Mouse (Mus musculus) spleen, postnatal 36 days (tissue): ENCODE results near the gene Ttc17.
"Not testable (repeated sequence)": the region's sequence is repeated elsewhere in the genome, so short reads cannot be mapped to it uniquely, and the experiment has no call there.

Experiments used
- DNase-seq, 2 experiments: peaks; one replicate each; pipeline ENCODE4 v3.0.0; 2022; ENCODE audit warnings: low spot score in 2 of 2, mixed read lengths in 1 of 2

The Ttc17 gene

GRCm38 (mm10) chr2:94406083-94406957 lies at the start of gene Ttc17:
TSS of gene Ttc17 (minus strand) at chr2:94406689.
- peak; percentile 88 to 90 for DNase-seq

- no peak for DNase-seq
Measured at GRCm38 (mm10) chr2:94449643-94450042, 43.2 kb upstream of the Ttc17 start.

DNA sequence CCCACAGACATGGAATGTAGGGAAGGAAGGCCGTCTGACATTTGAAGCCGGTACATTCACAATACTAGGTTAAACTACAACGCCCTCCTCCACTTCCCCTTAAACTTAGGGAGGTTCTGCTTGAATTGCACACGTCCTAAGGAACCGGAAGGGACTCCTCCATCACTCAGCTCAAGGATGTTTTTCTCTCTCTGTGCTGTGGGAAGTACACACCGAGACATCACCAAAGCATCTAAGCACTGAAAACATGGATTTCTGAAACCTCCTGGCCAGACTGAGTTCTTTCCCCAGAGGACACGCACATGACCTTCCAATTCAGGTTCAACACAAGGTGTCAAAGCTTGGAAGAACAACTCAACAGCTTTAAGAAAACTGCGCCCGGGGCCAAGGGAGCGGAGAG lies 30.5 kb upstream of the Ttc17 start:
- DNase-seq: no peak

DNA sequence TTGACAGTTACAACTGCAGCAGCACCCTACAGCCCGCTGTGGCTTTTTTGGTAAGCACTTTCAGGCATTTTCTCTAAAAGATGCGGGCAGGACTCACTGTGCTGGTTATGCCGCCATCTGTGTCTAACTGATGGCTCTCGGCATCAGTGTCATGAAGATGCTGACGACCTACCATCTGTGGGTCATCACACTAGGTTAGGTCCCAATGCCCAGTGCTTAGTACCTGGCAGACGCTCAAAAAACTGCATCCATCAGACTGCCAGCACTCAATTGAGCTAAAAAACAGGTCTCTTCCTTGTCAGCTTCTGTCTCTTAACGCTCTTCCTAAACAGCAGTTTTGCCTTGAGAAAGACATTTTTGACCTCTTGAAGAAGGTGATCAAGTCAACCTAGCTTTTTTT lies 29.0 kb upstream of the Ttc17 start:
- no peak for DNase-seq

DNA sequence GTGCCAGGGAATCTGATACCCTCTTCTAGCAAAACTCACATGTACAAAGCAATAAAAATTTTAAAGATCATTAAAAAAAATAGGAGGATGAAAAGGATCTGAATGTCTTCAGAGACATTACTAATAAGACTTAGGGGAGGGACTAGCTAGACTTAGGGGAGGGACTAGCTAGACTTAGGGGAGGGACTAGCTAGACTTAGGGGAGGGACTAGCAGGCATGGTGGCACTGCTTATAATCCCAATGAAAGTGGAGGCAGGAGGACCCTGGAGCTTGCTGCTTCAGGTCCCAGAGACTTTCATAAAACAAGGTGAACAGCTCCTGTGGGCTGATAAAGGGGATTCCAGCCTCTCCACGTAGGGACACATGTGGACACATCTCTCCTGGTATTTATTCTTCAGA lies 28.3 kb upstream of the Ttc17 start:
- DNase-seq: no peak

GRCm38 (mm10) chr2:94432214-94432613 lies 25.7 kb upstream of the Ttc17 start:
- no peak for DNase-seq

- DNase-seq: no peak
Measured at GRCm38 (mm10) chr2:94428456-94428855, 22.0 kb upstream of the Ttc17 start.

GRCm38 (mm10) chr2:94407441-94407840 lies 952 bp upstream of the Ttc17 start:
- DNase-seq: no peak

DNA sequence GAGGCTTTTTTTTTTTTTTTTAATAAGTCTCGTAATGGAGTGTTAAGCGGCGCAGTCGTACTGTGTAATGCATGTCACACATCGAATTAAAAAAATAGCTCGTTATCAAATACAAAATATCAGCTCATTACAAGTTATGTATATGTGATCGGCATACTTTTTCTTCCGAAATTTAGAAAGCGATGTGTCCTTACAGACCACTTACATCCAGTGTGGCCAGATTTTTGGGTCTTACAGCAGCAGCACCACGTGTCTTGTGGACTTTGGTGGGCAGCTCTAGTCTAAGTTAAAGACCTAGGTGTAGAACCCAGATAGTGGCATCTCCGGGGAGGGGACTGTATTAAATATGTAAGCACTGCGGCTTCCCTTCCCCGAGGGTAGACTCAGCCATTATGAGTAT lies 532 bp upstream of the Ttc17 start:
- DNase-seq: peak; percentile 11 to 27

DNA sequence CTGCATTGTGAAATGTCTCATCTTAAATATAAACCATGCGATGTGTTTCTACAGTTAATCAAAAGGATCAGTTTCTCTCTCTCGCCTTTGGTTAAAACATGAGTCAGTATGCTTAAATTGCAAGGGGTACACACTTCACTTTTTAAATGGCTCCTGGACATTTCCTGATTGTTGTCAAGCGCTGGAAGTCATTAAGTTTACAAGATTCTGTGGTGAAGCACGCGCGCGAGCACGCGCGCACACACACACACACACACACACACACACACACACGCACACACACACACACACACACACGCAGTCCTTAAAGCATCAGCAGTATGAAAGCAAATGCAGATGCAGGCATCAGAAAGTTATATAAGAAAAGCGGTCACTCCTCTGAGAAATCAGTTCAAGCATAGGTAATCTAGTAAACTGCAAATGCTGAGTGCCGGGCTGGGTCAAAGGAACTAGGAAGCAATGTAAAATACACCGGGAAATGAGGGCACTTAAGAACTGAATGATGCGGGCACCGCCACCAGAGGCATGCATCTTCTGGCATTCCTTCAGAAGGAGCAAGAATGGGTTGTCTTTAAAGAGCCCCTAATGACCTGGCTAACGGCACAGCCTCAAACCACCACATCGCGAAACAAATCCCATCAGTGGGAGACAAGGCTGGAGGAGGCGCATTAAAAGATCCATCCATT lies 949 bp downstream of the Ttc17 start:
- DNase-seq: peak in 1 of 2 experiments; percentile 25

GRCm38 (mm10) chr2:94404512-94405240 lies 1.8 kb downstream of the Ttc17 start:
- DNase-seq: no peak

DNA sequence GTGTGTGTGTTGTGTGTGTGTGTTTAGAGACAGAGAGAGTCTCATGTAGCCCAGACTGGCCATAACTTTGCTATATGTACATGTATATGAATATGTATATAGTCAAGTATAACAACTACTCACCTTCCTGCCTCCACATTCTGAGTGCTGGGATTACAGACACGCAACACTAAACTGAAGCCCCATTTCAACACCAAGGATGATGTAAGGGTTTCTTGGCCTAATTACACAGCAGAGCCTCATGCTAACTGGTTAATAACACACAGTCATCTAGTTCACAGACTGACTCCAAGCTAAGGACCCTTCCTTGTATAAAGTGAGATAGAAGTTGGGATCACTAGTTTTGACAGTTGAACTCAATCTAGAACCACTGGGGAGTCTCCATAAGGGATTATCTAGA lies 3.9 kb downstream of the Ttc17 start:
- DNase-seq: no peak

GRCm38 (mm10) chr2:94402096-94402495 lies 4.4 kb downstream of the Ttc17 start:
- no peak for DNase-seq

DNA sequence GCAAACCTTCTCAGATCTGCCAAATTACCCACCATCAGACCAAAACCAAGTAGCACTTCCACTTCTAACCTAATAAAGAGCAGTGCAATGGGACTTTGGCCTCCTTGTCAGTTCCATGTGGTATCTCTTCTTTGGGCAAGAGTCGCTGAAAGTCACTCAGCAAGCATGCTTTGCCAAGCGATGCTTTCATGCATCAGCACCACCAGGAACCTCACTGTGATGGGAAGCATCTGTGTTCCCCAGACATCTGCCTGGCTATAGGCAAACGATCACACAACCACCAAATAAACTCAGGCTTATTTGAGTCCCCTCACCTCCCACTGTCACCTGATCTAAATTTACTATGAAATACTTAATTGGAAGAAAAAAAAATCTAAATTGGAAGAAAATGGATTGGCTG lies 5.5 kb downstream of the Ttc17 start:
- DNase-seq: no peak

GRCm38 (mm10) chr2:94398138-94398970 lies 8.1 kb downstream of the Ttc17 start:
- DNase-seq: no peak

- no peak for DNase-seq
Measured at GRCm38 (mm10) chr2:94397453-94397852, 9.0 kb downstream of the Ttc17 start.

- no peak for DNase-seq
Measured at GRCm38 (mm10) chr2:94396325-94396724, 10.2 kb downstream of the Ttc17 start.

DNA sequence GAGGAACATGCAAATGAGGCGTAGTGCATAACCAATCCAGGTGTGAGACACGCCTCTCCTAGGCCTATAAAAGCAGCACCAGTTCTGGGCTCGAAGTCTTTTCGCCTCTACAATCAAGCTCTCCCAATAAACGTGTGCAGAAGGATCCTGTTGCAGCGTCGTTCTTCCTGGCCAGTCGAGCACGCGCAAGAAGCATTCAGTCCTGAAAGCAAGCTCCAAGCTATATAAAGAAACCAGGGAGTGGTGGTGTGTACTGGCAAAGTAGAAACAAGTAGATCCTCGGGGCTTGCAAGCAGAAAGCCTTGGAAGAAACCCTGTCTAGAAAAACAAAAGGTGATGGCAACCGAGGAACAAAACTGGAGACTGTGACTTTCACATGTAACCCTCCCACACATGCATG lies 15.4 kb downstream of the Ttc17 start:
- DNase-seq: not testable (repeated sequence)

DNA sequence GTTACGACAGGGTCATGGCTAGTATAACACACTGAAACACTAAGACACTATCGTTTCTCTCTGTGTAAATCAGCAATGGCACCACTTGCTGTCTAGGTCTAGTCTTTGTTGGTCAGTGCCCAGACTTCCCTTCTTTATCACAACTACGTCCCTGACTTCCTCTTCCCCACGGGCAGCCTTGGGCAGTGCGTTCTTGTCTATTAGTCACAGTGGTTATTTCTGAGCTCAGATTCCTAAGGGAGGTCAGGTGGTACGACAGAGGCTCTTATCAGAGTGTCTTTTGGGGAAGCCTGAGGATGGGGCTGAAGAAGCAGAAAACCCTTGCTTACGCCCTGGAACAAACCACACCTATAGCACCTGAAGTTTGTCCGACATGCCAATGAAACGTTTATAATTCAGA lies 17.5 kb downstream of the Ttc17 start:
- no peak for DNase-seq

- DNase-seq: no peak
Measured at GRCm38 (mm10) chr2:94387846-94388245, 18.6 kb downstream of the Ttc17 start.

- not testable (repeated sequence) for DNase-seq
Measured at GRCm38 (mm10) chr2:94384483-94384882, 22.0 kb downstream of the Ttc17 start.
